ENCODE assay signal across 10 mouse cellular contexts in the genomic region with DNA sequence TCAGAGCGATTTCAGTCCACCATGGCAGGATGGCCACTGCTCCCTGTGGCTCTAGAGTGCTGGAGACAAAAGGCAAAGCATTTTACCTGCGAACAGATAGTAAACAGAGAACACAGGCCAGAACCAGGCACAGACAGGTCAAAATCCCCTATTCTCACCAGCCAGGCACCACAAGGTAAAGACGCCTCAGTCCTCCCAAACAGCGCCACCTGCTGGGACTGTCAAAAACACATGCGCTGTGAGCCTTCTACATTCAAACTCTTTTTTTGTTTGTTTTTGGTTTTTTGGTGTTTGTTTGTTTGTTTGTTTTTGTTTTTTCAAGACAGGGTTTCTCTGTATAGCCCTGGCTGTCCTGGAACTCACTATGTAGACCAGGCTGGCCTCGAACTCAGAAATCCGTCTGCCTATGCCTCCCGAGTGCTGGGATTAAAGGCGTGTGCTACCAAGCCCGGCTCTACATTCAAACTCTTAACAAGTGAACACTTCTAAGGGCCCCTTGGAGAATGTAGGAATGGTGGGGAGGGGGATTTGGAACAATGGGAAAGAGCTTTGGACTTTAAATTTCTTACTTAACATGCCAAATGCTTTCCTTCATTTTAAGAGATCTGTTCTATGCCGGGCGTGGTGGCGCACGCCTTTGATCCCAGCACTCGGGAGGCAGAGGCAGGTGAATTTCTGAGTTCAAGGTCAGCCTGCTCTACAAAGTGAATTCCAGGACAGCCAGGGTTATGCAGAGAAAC. TPM values are rescaled to one million over a fixed set of nuclear protein-coding genes. Genes with fewer than 3 reads are reported as not detected.
DNase-seq lines count a peak whose midpoint lies in the region; ATAC-seq and TF ChIP-seq lines count a peak whose summit lies in the region.
"Had no signal": no experiment of that assay in that cellular context is flagged by ENCODE, and none has a peak within 500 bp of the region (broad histone marks: within the 10 kb centered on the region; RNA-seq: fewer than 3 reads in every experiment).

No protein-coding gene starts in this region.

- 91% methylated on average over 15 of the region's 15 CpGs for WGBS in lung, adult 2 months
- WGBS in midbrain, embryonic 16.5 days: 90% methylated on average over 15 of the region's 15 CpGs

- peak; percentile 17 for DNase-seq in adrenal gland, postnatal 10 days
- no peak for DNase-seq in adrenal gland, adult (ENCODE audit: inconsistent age in 2 of 2, low spot score in 1 of 2)
- DNase-seq in lung, adult 2 months: no peak
- no peak for DNase-seq in lung, postnatal 25 days (ENCODE audit: low spot score)
- DNase-seq in brain, embryonic 14.5 days (ENCODE audit: low read depth): no peak
- no peak for DNase-seq in gastrocnemius, postnatal 14 days
- DNase-seq: lung, postnatal 10 days; spleen, adult 18-20 months had no signal

- peak; percentile 30 for TF ChIP-seq CTCF in lung, adult 2 months (IDR thresholded peaks at IDR 0.05; ENCODE audit: insufficient read depth, low read length)
- TF ChIP-seq CTCF in brain, embryonic 14.5 days (IDR thresholded peaks at IDR 0.05; ENCODE audit: borderline replicate concordance, extremely low read depth, insufficient read depth, insufficient read length): peak; percentile 33; the same call in 1 of the 2 replicates
- peak; percentile 75; the same call in 1 of the 2 replicates for TF ChIP-seq CTCF in testis, adult 2 months (IDR thresholded peaks at IDR 0.05; ENCODE audit: control insufficient read depth, insufficient read depth, insufficient replicate concordance, low read depth, low read length)

- H3K27ac ChIP-seq in testis, adult 2 months (ENCODE audit: control insufficient read depth, insufficient read depth, low read depth, low read length): no peak overlapping the region
- no peak overlapping the region for H3K27ac ChIP-seq in midbrain, embryonic 16.5 days (ENCODE audit: low read length)

- TF ChIP-seq POLR2A in lung, adult 2 months (IDR thresholded peaks at IDR 0.05; ENCODE audit: borderline replicate concordance, extremely low read depth, low read depth, low read length): no peak
- TF ChIP-seq POLR2A in brain, embryonic 14.5 days (IDR thresholded peaks at IDR 0.05; ENCODE audit: borderline replicate concordance, extremely low read depth, insufficient read depth, insufficient read length, poor library complexity, severe bottlenecking): no peak
- no peak for TF ChIP-seq POLR2A in testis, adult 2 months (IDR thresholded peaks at IDR 0.05; ENCODE audit: control insufficient read depth, low read depth, low read length)

- no peaks in the 10 kb centered on the region for H3K9me3 ChIP-seq in midbrain, embryonic 16.5 days (replicated peaks; ENCODE audit: control insufficient read depth, low read length, poor library complexity, severe bottlenecking)

- ATAC-seq in midbrain, embryonic 16.5 days: no peak

- no peak overlapping the region for H3K9ac ChIP-seq in midbrain, embryonic 16.5 days (ENCODE audit: low read depth, low read length)

- no peak overlapping the region for H3K4me2 ChIP-seq in midbrain, embryonic 16.5 days (ENCODE audit: low read length)

- no peak overlapping the region for H3K4me3 ChIP-seq in lung, adult 2 months (replicated peaks; ENCODE audit: extremely low read depth, low read depth, low read length)
- no peak overlapping the region for H3K4me3 ChIP-seq in testis, adult 2 months (ENCODE audit: control insufficient read depth, low read depth, low read length)
- no peak overlapping the region for H3K4me3 ChIP-seq in midbrain, embryonic 16.5 days (ENCODE audit: low read depth, low read length)

- H3K27me3 ChIP-seq in testis, adult 2 months (ENCODE audit: control insufficient read depth, insufficient read depth, low read length): no peaks in the 10 kb centered on the region
- no peaks in the 10 kb centered on the region for H3K27me3 ChIP-seq in midbrain, embryonic 16.5 days (ENCODE audit: control insufficient read depth, insufficient read depth, low read depth, low read length)

- intact Hi-C loops in gastrocnemius, postnatal 14 days (cut with DNase I; ENCODE audit: low total_unique reads): no loop called here

- no peaks in the 10 kb centered on the region for H3K4me1 ChIP-seq in lung, adult 2 months (ENCODE audit: control insufficient read depth, insufficient read depth, low read length)
- H3K4me1 ChIP-seq in testis, adult 2 months (ENCODE audit: control insufficient read depth, insufficient read depth, low read length): peaks cover 3% of the 10 kb centered on the region; the same call in 1 of the 2 replicates
- peaks cover 5% of the 10 kb centered on the region; the same call in 1 of the 2 replicates for H3K4me1 ChIP-seq in midbrain, embryonic 16.5 days (ENCODE audit: control insufficient read depth, insufficient read depth, low read length)

- H3K36me3 ChIP-seq in testis, adult 2 months (ENCODE audit: control insufficient read depth, insufficient read depth, low read length): no peaks in the 10 kb centered on the region
- no peaks in the 10 kb centered on the region for H3K36me3 ChIP-seq in midbrain, embryonic 16.5 days (ENCODE audit: control insufficient read depth, insufficient read depth, low read length)

RNA-seq across cellular contexts. Expression of a gene that starts 58.2 kb away (rescaled TPM):
- total RNA-seq in adrenal gland, postnatal 10 days (2021): 10 to 100 TPM; 43.0 to 44.5 TPM
- 55.5 and 82.9 TPM in 2 replicates for polyA plus RNA-seq in lung, adult 2 months (2012; rRNA removed)
- polyA plus RNA-seq in brain, embryonic 14.5 days (2012; rRNA removed): 17.3 and 23.0 TPM in 2 replicates
- polyA plus RNA-seq in testis, adult 2 months (2012; rRNA removed): 5.4 and 5.8 TPM in 2 replicates
- 11.9 and 12.7 TPM in 2 replicates for polyA plus RNA-seq in midbrain, embryonic 16.5 days (2015; fragmentation: Nextera tagmentation; extraction: Ambion mirVana)
- total RNA-seq in gastrocnemius, postnatal 14 days (2021): 10 to 100 TPM; 15.2 to 15.3 TPM
